ENCODE assay signal across 8 mouse cellular contexts in genomic region chrX:101221834-101222795, GRCm38 (mm10). TPM values are rescaled to one million over a fixed set of nuclear protein-coding genes. Genes with fewer than 3 reads are reported as not detected.
A peak's percentile ranks its signal among the peaks of the same experiment; 100 is the strongest.
DNase-seq lines count a peak whose midpoint lies in the region; ATAC-seq and TF ChIP-seq lines count a peak whose summit lies in the region.

Snx12 (minus strand) TSS chrX:101222563.

- H3K4me1 ChIP-seq in hindbrain, embryonic 10.5 days (replicated peaks), result 0 out of 2 replicates have a peak, but pooled peaks cover 6% of the 10 kb centered on the region
- H3K4me1 ChIP-seq in lung, postnatal 0 days (ENCODE audit: insufficient read depth, low read depth, low read length), result no peaks in the 10 kb centered on the region

- H3K4me2 ChIP-seq in lung, postnatal 0 days (replicated peaks; ENCODE audit: low read depth, low read length), result peak within 1 kb of the TSS; percentile 54

- peak; percentile 96 for ATAC-seq in frontal cortex, adult (ENCODE audit: low TSS enrichment)
- peak; percentile 97 for ATAC-seq in lung, postnatal 0 days

- TF ChIP-seq CTCF in lung, postnatal 0 days (IDR thresholded peaks at IDR 0.05), result no peak

- TF ChIP-seq EP300 in lung, postnatal 0 days (IDR thresholded peaks at IDR 0.05), result no peak; the same call in 1 of the 2 replicates

- H3K9ac ChIP-seq in lung, postnatal 0 days (replicated peaks; ENCODE audit: low read depth), result 0 out of 2 replicates have a peak within 1 kb of the TSS, but pooled peaks have one; percentile 16

- no peaks in the 10 kb centered on the region for H3K9me3 ChIP-seq in hindbrain, embryonic 10.5 days
- H3K9me3 ChIP-seq in lung, postnatal 0 days (ENCODE audit: low read length), result no peaks in the 10 kb centered on the region

- peak within 1 kb of the TSS; percentile 68 for H3K4me3 ChIP-seq in hindbrain, embryonic 10.5 days
- H3K4me3 ChIP-seq in lung, postnatal 0 days (ENCODE audit: low read depth, low read length), result peak within 1 kb of the TSS; percentile 53

- H3K36me3 ChIP-seq in hindbrain, embryonic 10.5 days, result peaks cover 7% of the 10 kb centered on the region; the same call in 1 of the 2 replicates
- H3K36me3 ChIP-seq in lung, postnatal 0 days (ENCODE audit: insufficient read depth, low read length), result no peaks in the 10 kb centered on the region

- H3K27me3 ChIP-seq in hindbrain, embryonic 10.5 days (ENCODE audit: insufficient read depth, poor library complexity, severe bottlenecking), result peaks cover 12% of the 10 kb centered on the region
- no peaks in the 10 kb centered on the region for H3K27me3 ChIP-seq in lung, postnatal 0 days (replicated peaks; ENCODE audit: insufficient read depth, low read length)

- 17% methylated on average over 55 of the region's 55 CpGs for WGBS in hindbrain, embryonic 10.5 days
- 16% methylated on average over 55 of the region's 55 CpGs for WGBS in lung, postnatal 0 days

- peak within 1 kb of the TSS; percentile 89 for H3K27ac ChIP-seq in hindbrain, embryonic 10.5 days
- H3K27ac ChIP-seq in lung, postnatal 0 days (ENCODE audit: low read length), result peak within 1 kb of the TSS; percentile 35

- peak; percentile 87 for DNase-seq in MN1 (ENCODE audit: low spot score)
- peak; percentile 95 for DNase-seq in cerebellum, adult 9-10 months
- peak; percentile 86 for DNase-seq in hindbrain, embryonic 10.5 days (ENCODE audit: low spot score)
- peak; percentile 95 for DNase-seq in layer of hippocampus, adult 9-11 months
- DNase-seq in lung, postnatal 0 days (ENCODE audit: low spot score), result peak; percentile 89
- DNase-seq in ovary, postnatal 14 days (ENCODE audit: low spot score), result peak; percentile 77
- DNase-seq in thymus, postnatal 14 days, result peak; percentile 87

RNA-seq across cellular contexts. Expression of gene Snx12, which starts in this region (rescaled TPM):
- 64.3 and 69.3 TPM in 2 replicates for polyA plus RNA-seq in hindbrain, embryonic 10.5 days (2016; fragmentation: Nextera tagmentation; extraction: Ambion mirVana)
- polyA plus RNA-seq in lung, postnatal 0 days (2015; fragmentation: Nextera tagmentation; extraction: Ambion mirVana), result 30.7 and 35.4 TPM in 2 replicates

Comparison
In these comparisons a context has a peak if more than half of its experiments do, and no peak if none do; other contexts are left out.
1. Peak in every context shown above with its lines: DNase-seq, ATAC-seq, H3K4me3 ChIP-seq and H3K27ac ChIP-seq.